Mouse (Mus musculus) liver, embryonic 11.5 days (tissue): ENCODE results near the gene Desi1. TPM values are rescaled to one million over a fixed set of nuclear protein-coding genes. Genes with fewer than 3 reads are reported as not detected.

Experiments used
- ATAC-seq: fragments of 200-750 bp; cut with Nextera tagmentation; replicated peaks from 2 replicates; pipeline ENCODE4 v1.8.0; 2017; ENCODE audit warnings: moderate number of reproducible peaks, mild to moderate bottlenecking, moderate TSS enrichment, moderate library complexity; ENCODE audit not compliant: low FRiP score
- DNase-seq: peaks from one replicate; pipeline ENCODE4 v3.0.0-alpha.2; 2017; ENCODE audit warnings: low spot score
- H3K27ac ChIP-seq: fragments of 300-500 bp; sonication (generic); 2 replicates; pipeline ENCODE4 v1.5.1; 2014; ENCODE audit warnings: mild to moderate bottlenecking, low read depth, low read length, control low read depth
- H3K27me3 ChIP-seq: fragments of 300-500 bp; sonication (generic); replicated peaks from 2 replicates; pipeline ENCODE4 v1.6.1; 2014; ENCODE audit warnings: low read length, mixed read lengths; ENCODE audit not compliant: control insufficient read depth, insufficient read depth
- H3K36me3 ChIP-seq: fragments of 300-500 bp; sonication (generic); 2 replicates; pipeline ENCODE4 v1.6.1; 2014; ENCODE audit warnings: mild to moderate bottlenecking, low read length, moderate library complexity, mixed read lengths; ENCODE audit not compliant: control insufficient read depth, insufficient read depth
- H3K4me1 ChIP-seq: fragments of 300-500 bp; sonication (generic); replicated peaks from 2 replicates; pipeline ENCODE4 v1.6.1; 2014; ENCODE audit warnings: low read length, mixed read lengths; ENCODE audit not compliant: control insufficient read depth, insufficient read depth
- H3K4me2 ChIP-seq: fragments of 300-500 bp; sonication (generic); 2 replicates; pipeline ENCODE4 v1.6.1; 2014; ENCODE audit warnings: mild to moderate bottlenecking, control low read depth, moderate library complexity
- H3K4me3 ChIP-seq: fragments of 300-500 bp; sonication (generic); 2 replicates; pipeline ENCODE4 v1.5.1; 2014; ENCODE audit warnings: low read depth, low read length, control low read depth
- H3K9ac ChIP-seq: fragments of 300-500 bp; sonication (generic); 2 replicates; pipeline ENCODE4 v1.6.1; 2014; ENCODE audit warnings: low read depth, low read length, control low read depth
- H3K9me3 ChIP-seq: fragments of 300-500 bp; sonication (generic); 2 replicates; pipeline ENCODE4 v1.6.1; 2016; ENCODE audit warnings: low read length, inconsistent platforms, mixed read lengths; ENCODE audit not compliant: control insufficient read depth
- WGBS: fragments of 180-500 bp; shearing (Covaris S2); extraction: QIAGEN DNeasy Blood & Tissue Kit; methylation state at CpG from one replicate; pipeline ENCODE4 v1.1.7; 2014; 5-methylcytosine and 5-hydroxymethylcytosine counted together
- polyA plus RNA-seq: library from polyadenylated mRNA; unstranded; fragments of >200 nt; fragmentation: Nextera tagmentation; extraction: Ambion mirVana; gene quantifications from 2 replicates; pipeline ENCODE4 v1.2.1, GENCODE M21; 2014

The Desi1 gene
- polyA plus RNA-seq, 1 experiment from 2014 or later, result 27.4 TPM

DNA sequence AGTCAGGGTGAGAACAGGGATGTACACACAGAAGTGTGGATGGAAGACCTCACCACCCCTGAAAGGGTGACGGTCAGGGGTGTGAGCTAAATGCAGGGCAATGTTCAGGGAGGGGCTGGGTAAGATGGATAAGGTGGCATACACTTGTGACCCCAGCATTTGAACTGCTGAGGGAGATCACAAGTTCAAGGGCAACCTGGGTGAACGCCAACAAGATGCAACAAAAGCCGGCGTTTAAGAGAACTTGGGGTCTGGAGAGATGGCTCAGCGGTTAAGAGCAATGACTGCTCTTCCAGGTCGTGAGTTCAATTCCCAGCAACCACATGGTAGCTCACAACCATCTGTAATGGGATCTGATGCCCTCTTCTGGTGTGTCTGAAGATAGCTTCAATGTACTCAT lies 78.9 kb downstream of the Desi1 start:
- Histone ChIP-seq H3K9ac (no peak overlapping the region), H3K9me3 (no peaks in the 10 kb centered on the region), H3K36me3 (no peaks in the 10 kb centered on the region; the same call in 1 of the 2 replicates), H3K4me2 (no peak overlapping the region), H3K4me1 (peaks cover 5% of the 10 kb centered on the region), H3K27me3 (no peaks in the 10 kb centered on the region), H3K4me3 (no peak overlapping the region), H3K27ac (no peak overlapping the region)
- DNase-seq (no peak), ATAC-seq (no peak)
- WGBS, result 90% methylated on average over 6 of the region's 6 CpGs

DNA sequence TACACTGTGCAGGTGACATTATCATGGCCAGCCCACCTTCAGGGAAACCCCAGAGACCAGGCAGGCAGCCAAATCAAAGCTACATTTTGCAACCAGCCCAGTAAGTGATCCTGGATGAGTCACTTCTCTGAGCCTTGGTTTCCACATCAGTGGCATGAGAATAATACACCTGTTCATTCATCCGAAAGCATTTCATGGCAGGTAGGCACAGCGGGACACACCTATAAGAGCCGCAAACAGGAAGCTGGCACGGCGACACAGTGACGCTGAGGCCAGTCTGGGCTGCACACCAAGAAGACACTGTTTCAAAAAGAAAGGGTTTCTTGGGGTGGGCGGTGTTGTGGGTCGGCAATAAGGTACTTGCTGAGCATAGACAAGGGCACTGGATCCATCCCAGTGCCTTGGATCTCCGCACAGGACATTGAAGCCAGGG lies 79.5 kb downstream of the Desi1 start:
- no peak overlapping the region for H3K4me3 ChIP-seq
- no peaks in the 10 kb centered on the region; the same call in 1 of the 2 replicates for H3K36me3 ChIP-seq
- DNase-seq (no peak), ATAC-seq (no peak)
- no peak overlapping the region for H3K4me2 ChIP-seq
- no peak overlapping the region for H3K27ac ChIP-seq
- H3K9ac ChIP-seq, result no peak overlapping the region
- no peaks in the 10 kb centered on the region for H3K9me3 ChIP-seq
- peaks cover 6% of the 10 kb centered on the region for H3K4me1 ChIP-seq
- no peaks in the 10 kb centered on the region for H3K27me3 ChIP-seq
- WGBS, result 94% methylated on average over 9 of the region's 9 CpGs

GRCm38 (mm10) chr15:81952310-81952709 lies 81.4 kb downstream of the Desi1 start:
- Histone ChIP-seq H3K36me3 (no peaks in the 10 kb centered on the region; the same call in 1 of the 2 replicates), H3K4me3 (no peak overlapping the region), H3K4me2 (no peak overlapping the region), H3K4me1 (peaks cover 9% of the 10 kb centered on the region), H3K27ac (no peak overlapping the region), H3K9me3 (no peaks in the 10 kb centered on the region), H3K9ac (no peak overlapping the region), H3K27me3 (no peaks in the 10 kb centered on the region)
- no peak for DNase-seq
- ATAC-seq, result no peak
- WGBS, result 88% methylated on average over 4 of the region's 4 CpGs

- 91% methylated on average over 9 of the region's 9 CpGs for WGBS
- Histone ChIP-seq H3K36me3 (no peaks in the 10 kb centered on the region; the same call in 1 of the 2 replicates), H3K27me3 (no peaks in the 10 kb centered on the region), H3K27ac (no peak overlapping the region), H3K4me2 (no peak overlapping the region), H3K9ac (no peak overlapping the region), H3K4me1 (peaks cover 9% of the 10 kb centered on the region), H3K4me3 (no peak overlapping the region), H3K9me3 (no peaks in the 10 kb centered on the region)
- DNase-seq (no peak), ATAC-seq (no peak)
These were observed 82.5 kb downstream of the Desi1 start for GRCm38 (mm10) chr15:81951159-81951558.

- Histone ChIP-seq H3K4me2 (no peak overlapping the region), H3K36me3 (no peaks in the 10 kb centered on the region; the same call in 1 of the 2 replicates), H3K9ac (no peak overlapping the region), H3K4me1 (peaks cover 9% of the 10 kb centered on the region), H3K4me3 (no peak overlapping the region), H3K9me3 (no peaks in the 10 kb centered on the region), H3K27ac (no peak overlapping the region), H3K27me3 (no peaks in the 10 kb centered on the region)
- 90% methylated on average over 5 of the region's 5 CpGs for WGBS
- no peak for DNase-seq
- ATAC-seq, result no peak
These were observed 82.9 kb downstream of the Desi1 start for GRCm38 (mm10) chr15:81950716-81951115.

DNA sequence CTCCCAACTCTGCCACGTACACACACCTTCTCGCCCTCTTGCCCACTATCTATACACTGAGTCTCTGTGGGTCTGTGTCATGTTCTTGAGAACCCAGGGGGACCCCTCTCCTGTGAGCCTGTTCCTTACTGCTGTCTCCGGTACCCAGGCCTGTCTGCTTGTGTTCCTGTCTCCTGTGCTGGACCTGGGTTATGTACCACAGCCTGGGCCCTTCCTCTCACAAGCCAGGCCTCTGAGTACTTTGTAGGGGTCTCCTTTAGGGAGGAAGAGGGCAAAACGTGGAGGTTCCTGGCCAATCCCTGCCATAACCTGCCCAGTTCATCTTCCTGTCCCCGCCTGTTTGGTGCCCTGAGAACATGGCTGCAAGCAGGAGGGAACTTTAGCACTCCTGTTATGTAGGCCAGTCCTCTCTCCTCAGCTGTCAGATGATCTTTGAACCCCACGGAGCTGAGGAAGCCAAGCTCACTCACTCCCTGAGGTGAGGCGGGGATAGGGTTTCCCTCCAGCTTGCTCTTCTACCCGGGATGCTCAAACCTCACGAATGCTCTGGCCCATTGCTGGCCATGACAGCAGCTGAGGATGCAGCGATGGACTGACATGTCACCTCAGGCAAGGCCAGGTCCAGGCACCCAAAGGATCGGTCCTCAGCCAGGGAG lies 84.1 kb downstream of the Desi1 start:
- no peaks in the 10 kb centered on the region for H3K27me3 ChIP-seq
- no peaks in the 10 kb centered on the region; the same call in 1 of the 2 replicates for H3K36me3 ChIP-seq
- no peaks in the 10 kb centered on the region for H3K9me3 ChIP-seq
- H3K9ac ChIP-seq, result no peak overlapping the region
- H3K4me2 ChIP-seq, result no peak overlapping the region
- no peak overlapping the region for H3K27ac ChIP-seq
- H3K4me3 ChIP-seq, result no peak overlapping the region
- ATAC-seq, result no peak
- H3K4me1 ChIP-seq, result peaks cover 9% of the 10 kb centered on the region
- no peak for DNase-seq
- 76% methylated on average over 11 of the region's 11 CpGs for WGBS

- H3K36me3 ChIP-seq, result no peaks in the 10 kb centered on the region; the same call in 1 of the 2 replicates
- no peak for ATAC-seq
- H3K4me1 ChIP-seq, result peaks cover 9% of the 10 kb centered on the region
- no peak overlapping the region for H3K9ac ChIP-seq
- H3K9me3 ChIP-seq, result no peaks in the 10 kb centered on the region
- 74% methylated on average over 10 of the region's 10 CpGs for WGBS
- no peak overlapping the region for H3K27ac ChIP-seq
- DNase-seq, result no peak
- H3K4me2 ChIP-seq, result no peak overlapping the region
- H3K4me3 ChIP-seq, result no peak overlapping the region
- no peaks in the 10 kb centered on the region for H3K27me3 ChIP-seq
These were observed 84.6 kb downstream of the Desi1 start for GRCm38 (mm10) chr15:81949076-81949475.

- DNase-seq (no peak), ATAC-seq (no peak)
- H3K4me2 ChIP-seq, result no peak overlapping the region
- H3K4me3 ChIP-seq, result no peak overlapping the region
- no peaks in the 10 kb centered on the region for H3K9me3 ChIP-seq
- no peaks in the 10 kb centered on the region for H3K36me3 ChIP-seq
- H3K27ac ChIP-seq, result no peak overlapping the region
- H3K27me3 ChIP-seq, result no peaks in the 10 kb centered on the region
- peaks cover 10% of the 10 kb centered on the region for H3K4me1 ChIP-seq
- no peak overlapping the region for H3K9ac ChIP-seq
- 26% methylated on average over 9 of the region's 9 CpGs for WGBS
These were observed 90.4 kb downstream of the Desi1 start for GRCm38 (mm10) chr15:81943176-81943749.
